Mouse (Mus musculus): ENCODE measurements around the gene Atpaf1.

Gene Atpaf1

DNA sequence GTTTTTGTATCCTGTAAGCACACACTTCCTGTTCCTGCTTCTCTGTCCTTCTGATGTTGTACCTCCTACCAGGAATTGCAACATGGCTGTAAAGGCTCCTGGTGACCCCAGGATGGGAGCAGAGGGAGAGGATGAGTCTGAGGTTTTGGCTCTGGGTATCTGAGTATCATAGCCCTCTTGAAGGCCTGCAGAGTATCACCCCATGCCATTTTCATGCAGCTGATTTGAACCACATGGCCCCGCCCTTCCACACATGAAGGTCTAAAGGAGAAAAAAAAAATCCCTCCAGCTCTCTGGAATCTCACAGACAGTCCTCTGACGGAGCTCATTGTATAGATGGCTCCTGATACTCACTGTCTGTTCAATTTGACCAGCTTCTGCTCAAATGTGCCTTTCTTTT, 65.5 kb downstream of the Atpaf1 start:
- DNase-seq: no peak

DNA sequence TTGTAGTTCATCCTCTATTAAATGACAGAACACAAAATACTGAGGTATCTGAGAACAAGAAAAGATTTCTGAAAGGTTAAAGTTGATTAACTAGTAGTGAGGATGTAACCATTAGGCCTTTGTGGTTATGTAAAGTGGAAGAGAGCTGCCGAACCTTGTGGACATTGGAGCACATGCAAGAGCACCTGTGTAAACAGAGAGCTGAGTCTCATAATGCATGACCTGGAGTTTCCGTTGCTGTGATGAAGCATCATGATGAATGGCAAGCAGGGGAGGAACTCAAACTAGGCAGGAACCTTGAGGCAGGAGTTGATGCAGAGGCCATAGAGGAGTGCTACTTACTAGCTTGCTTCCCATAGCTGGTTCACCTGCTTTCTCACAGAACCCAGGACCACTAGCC, 66.0 kb downstream of the Atpaf1 start:
- DNase-seq: no peak

DNA sequence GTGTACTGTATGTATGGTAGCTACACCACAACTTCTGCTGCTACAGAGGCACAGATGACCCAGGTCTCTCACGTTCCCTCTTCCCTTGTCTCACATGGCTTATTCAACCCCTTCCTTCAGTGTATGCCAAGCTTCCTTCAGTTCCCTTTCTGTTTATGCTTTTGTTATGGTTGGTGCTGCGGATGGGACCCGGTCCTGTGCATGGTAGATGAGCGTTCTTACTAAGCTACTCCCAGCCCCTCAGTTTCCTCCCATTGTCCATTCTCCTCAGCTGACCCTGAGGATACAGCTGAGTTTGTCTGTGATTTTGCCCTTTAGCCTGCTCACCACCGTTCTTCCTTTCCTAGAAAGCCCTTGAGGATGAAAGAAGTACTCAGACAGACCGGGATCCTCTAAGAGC, 67.0 kb downstream of the Atpaf1 start:
- peak; percentile 94 for DNase-seq

DNA sequence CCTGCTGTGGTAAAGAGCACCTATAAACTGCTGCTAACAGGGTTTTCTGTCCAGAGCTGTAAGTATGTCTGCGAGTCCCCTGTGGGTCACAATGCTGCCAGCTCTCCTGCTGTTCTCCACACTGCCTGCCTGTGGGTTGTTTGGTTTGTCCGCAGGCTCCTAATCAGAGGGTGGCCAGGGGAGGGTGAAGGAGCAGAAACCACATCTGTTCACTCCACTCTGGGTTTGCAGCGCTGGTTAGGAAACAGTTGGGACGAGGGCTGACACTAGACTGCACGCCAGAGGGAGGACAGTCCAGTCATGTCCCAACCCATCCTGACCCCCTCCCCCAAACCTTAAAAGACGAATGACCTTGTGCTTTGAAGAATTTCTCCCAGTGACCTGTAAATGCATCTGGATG, 70.5 kb downstream of the Atpaf1 start:
- DNase-seq: peak; percentile 87

DNA sequence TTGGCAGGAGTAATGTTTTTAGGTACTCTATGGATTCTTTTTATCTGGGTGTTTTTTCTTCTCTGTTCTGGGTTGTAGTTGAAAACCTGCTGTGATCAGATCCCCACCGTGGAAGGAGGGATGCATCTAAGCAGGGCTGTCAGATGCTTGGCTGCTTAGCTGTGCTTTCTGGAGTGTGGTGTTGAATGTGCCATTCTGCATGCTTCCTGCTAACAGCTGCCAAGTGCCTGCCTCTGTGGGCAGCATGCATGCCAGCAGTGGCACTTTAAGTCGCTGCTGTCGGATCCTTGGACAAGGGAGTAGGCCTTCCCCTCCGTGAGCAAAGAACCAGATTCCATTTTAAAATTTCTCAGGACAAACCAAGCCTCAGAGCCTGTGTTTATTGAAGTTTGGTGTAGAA, 71.0 kb downstream of the Atpaf1 start:
- peak; percentile 87 for DNase-seq

DNA sequence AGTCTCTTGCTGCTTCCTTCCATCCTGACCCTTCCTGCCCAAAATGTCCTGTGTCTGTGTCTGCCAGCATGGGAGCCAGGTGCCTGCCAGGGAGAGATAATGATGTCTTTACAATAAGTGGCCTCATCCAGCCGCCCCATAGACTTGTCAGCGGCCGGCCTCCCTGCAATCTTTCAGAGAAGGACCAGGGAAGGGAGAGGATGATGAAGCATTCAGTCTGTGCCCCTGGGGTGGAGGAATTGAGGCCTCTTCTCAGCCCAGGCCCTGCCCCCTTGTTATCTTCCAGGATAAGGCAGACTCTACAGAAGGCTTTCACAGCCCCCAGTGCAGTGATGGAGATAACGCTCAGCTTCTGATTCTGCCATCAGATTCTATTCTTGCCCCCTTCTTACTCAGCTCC, 71.7 kb downstream of the Atpaf1 start:
- DNase-seq: peak; percentile 86

DNA sequence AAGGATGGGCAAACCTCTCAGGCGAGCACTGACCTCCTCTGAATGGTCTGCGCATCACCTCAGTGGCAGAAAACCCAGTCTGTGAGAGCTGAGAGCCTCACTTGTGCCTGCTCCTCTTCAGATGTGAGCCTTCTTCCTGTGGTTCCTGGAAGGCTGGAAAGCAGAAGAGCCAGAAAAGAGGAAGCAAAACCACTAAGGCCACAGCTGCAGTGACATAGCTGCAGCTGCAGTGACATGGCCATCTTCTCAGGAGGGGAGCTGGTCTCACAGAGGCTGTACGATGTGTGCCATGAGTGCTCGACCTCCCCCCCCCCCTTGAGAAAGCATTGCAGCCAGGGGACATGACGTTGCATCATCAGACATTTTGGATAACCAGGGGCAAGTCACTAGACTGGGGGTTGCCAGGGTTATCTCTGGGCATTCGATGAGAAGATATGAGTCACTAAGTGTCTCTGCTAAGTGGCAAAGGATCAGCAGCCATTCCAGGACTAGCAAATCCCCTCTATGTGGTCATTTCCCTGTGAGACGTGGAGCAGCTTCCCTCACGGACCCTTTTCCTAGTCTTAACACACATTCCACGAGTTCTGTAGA, 72.8 kb downstream of the Atpaf1 start:
- peak; percentile 97 for DNase-seq

DNA sequence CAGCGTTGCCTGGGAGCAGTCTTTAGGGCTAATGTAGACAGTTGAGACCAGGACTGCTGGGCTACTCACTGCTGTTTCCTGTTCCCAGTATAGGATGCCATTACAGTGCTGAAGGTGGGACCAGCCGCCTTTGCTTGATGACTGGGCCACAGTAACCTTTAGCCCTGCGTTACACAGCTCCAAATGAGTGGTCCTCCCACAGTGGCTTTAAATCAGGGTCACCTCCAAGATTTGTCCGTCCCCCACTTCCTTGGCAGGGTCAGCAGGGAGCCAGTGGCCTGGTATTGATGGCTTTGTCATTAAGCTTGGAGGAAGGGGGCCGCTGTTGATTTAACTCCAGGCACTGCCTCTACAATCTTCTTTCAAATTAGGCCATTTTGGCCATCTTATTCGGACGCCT, 78.7 kb downstream of the Atpaf1 start:
- no peak for DNase-seq

DNA sequence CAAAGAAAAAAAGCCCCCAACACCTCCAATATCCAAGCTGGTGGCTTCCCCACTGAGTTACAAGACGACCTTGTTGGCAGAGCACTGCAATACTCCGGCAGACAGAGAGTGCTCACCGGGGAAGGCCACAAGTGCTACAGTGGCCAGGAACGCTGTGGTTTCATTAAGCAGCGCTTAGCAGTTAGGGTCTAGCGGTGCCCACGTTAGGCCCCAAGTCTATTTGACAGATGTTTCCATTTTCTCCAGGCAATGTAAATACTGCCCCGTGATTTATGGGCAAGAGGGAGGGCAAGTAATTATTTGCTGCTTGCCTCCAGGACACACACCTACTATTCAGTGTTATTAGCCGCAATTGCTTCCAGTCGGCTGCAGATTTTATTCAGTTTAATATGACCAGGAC, 79.3 kb downstream of the Atpaf1 start:
- no peak for DNase-seq

Measured in heart, adult 11 months (tissue).